Mouse (Mus musculus) left cerebral cortex, adult 8-10 months (tissue): ENCODE results near the gene 0610040J01Rik. TPM values are rescaled to one million over a fixed set of nuclear protein-coding genes. Genes with fewer than 3 reads are reported as not detected.

Experiments used
- total RNA-seq, 4 experiments: library from RNA; stranded (reverse); gene quantifications; 2 replicates each; pipeline ENCODE4 v1.2.4; 2022

Gene 0610040J01Rik
- total RNA-seq, 4 experiments from 2014 or later: 4.3 to 6.0 (median 4.9) TPM

Other genes starting within 250 kb of the 0610040J01Rik start
- 10 to 100 TPM; 23.5 to 33.4 (median 29.0) TPM for gene Nwd2, start 163.3 kb upstream of the 0610040J01Rik start, total RNA-seq
- 10 to 100 TPM; 12.5 to 14.4 (median 13.8) TPM for gene Rell1, start 156.5 kb downstream of the 0610040J01Rik start, total RNA-seq